Mouse (Mus musculus): ENCODE measurements at regions not wholly inside any gene's neighbourhood (a gene's known extent, or its start where the extent isn't known, plus 50 kb on each side); places are given as distances from the start of the nearest gene placed in this dataset.

DNA sequence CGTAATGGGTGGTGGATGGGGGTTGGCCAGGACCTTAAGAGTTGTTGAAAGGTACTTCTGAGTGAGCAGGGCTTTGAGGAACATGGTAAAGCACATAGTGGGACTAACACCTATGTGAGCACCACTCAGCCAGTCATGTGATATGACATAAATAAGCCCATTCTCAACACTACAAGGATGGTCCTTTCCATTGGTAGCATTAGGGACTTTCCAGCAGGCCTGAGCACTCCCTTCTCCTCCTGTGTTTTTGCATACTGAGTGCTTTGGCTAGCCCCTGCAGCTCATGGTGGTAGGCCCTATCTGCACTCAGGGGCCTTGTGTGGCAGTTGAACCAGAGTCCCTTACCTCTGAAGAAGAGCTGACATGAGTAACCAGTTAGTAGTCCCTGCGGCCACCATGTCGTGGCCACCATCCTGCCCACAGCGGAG is 75.7 kb downstream of the Ephb3 start:
- TF ChIP-seq CTCF (conservative IDR thresholded peaks at IDR 0.05; ENCODE audit: low read length) (no peak), POU5F1 (IDR thresholded peaks at IDR 0.05; ENCODE audit: borderline replicate concordance, low read length) (no peak)
